Mouse (Mus musculus) hindbrain, embryonic 13.5 days (tissue): ENCODE results near the gene Higd1b. TPM values are rescaled to one million over a fixed set of nuclear protein-coding genes. Genes with fewer than 3 reads are reported as not detected.

Source experiments
- ATAC-seq: fragments of 200-750 bp; cut with Nextera tagmentation; 2 replicates; pipeline ENCODE4 v1.8.0; 2017; ENCODE audit warnings: moderate TSS enrichment; ENCODE audit not compliant: low FRiP score
- H3K27ac ChIP-seq: fragments of 300-500 bp; sonication (generic); 2 replicates; pipeline ENCODE4 v1.5.1; 2015; ENCODE audit warnings: inconsistent platforms, mild to moderate bottlenecking, moderate library complexity
- H3K27me3 ChIP-seq: fragments of 300-500 bp; sonication (generic); 2 replicates; pipeline ENCODE4 v1.6.1; 2015; ENCODE audit warnings: mild to moderate bottlenecking, inconsistent platforms
- H3K36me3 ChIP-seq: fragments of 300-500 bp; sonication (generic); 2 replicates; pipeline ENCODE4 v1.6.1; 2015; ENCODE audit warnings: mild to moderate bottlenecking, inconsistent platforms
- H3K4me1 ChIP-seq: fragments of 300-500 bp; sonication (generic); replicated peaks from 2 replicates; pipeline ENCODE4 v1.6.1; 2015; ENCODE audit warnings: inconsistent platforms
- H3K4me2 ChIP-seq: fragments of 300-500 bp; sonication (generic); 2 replicates; pipeline ENCODE4 v1.6.1; 2015; ENCODE audit warnings: inconsistent platforms, mild to moderate bottlenecking, moderate library complexity
- H3K4me3 ChIP-seq: fragments of 300-500 bp; sonication (generic); 2 replicates; pipeline ENCODE4 v1.5.1; 2015; ENCODE audit warnings: mild to moderate bottlenecking, inconsistent platforms
- H3K9ac ChIP-seq: fragments of 300-500 bp; sonication (generic); 2 replicates; pipeline ENCODE4 v1.6.1; 2015; ENCODE audit warnings: mild to moderate bottlenecking, inconsistent platforms
- H3K9me3 ChIP-seq: fragments of 300-500 bp; sonication (generic); 2 replicates; pipeline ENCODE4 v1.6.1; 2016; ENCODE audit warnings: inconsistent platforms
- WGBS: fragments of 180-500 bp; shearing (Covaris S2); methylation state at CpG from one replicate; pipeline ENCODE4 v1.1.7; 2015; 5-methylcytosine and 5-hydroxymethylcytosine counted together
- polyA plus RNA-seq: library from polyadenylated mRNA; unstranded; fragments of >200 nt; fragmentation: Nextera tagmentation; extraction: Ambion mirVana; gene quantifications from 2 replicates; pipeline ENCODE4 v1.2.1, GENCODE M21; 2015

Higd1b gene
- polyA plus RNA-seq, 1 experiment from 2014 or later = 4.2 TPM

GRCm38 (mm10) chr11:102819783-102820385 lies 15.8 kb upstream of the Higd1b start:
- ATAC-seq = no peak
- Histone ChIP-seq H3K4me3 (peak overlapping the region; percentile 85), H3K27ac (peak overlapping the region; percentile 95; the same call in 1 of the 2 replicates), H3K4me2 (peak overlapping the region; percentile 86), H3K27me3 (peaks cover 16% of the 10 kb centered on the region), H3K9me3 (no peaks in the 10 kb centered on the region), H3K9ac (peak overlapping the region; percentile 90; the same call in 1 of the 2 replicates), H3K36me3 (no peaks in the 10 kb centered on the region), H3K4me1 (peaks cover 30% of the 10 kb centered on the region)
- WGBS = 6% methylated on average over 14 of the region's 14 CpGs

GRCm38 (mm10) chr11:102820432-102820831 lies 15.2 kb upstream of the Higd1b start:
- H3K36me3 ChIP-seq = no peaks in the 10 kb centered on the region

GRCm38 (mm10) chr11:102821231-102821630 lies 14.4 kb upstream of the Higd1b start:
- Histone ChIP-seq H3K9ac (no peak overlapping the region), H3K9me3 (no peaks in the 10 kb centered on the region), H3K4me3 (no peak overlapping the region), H3K27ac (no peak overlapping the region), H3K4me2 (no peak overlapping the region), H3K36me3 (no peaks in the 10 kb centered on the region), H3K27me3 (peaks cover 16% of the 10 kb centered on the region), H3K4me1 (peaks cover 24% of the 10 kb centered on the region)
- WGBS = 54% methylated on average over 6 of the region's 6 CpGs
- no peak for ATAC-seq

More at GRCm38 (mm10) chr11:102820432-102820831, 15.2 kb upstream of the Higd1b start:
- H3K4me3 ChIP-seq = no peak overlapping the region
- 10% methylated on average over 3 of the region's 3 CpGs for WGBS
- H3K4me2 ChIP-seq = no peak overlapping the region
- H3K27ac ChIP-seq = no peak overlapping the region
- peaks cover 16% of the 10 kb centered on the region for H3K27me3 ChIP-seq
- ATAC-seq = no peak
- peaks cover 30% of the 10 kb centered on the region for H3K4me1 ChIP-seq
- H3K9ac ChIP-seq = no peak overlapping the region
- H3K9me3 ChIP-seq = no peaks in the 10 kb centered on the region

GRCm38 (mm10) chr11:102826476-102826875 lies 9.2 kb upstream of the Higd1b start:
- ATAC-seq = no peak
- WGBS = 65% methylated on average over 2 of the region's 2 CpGs
- Histone ChIP-seq H3K27me3 (peaks cover 7% of the 10 kb centered on the region; the same call in 1 of the 2 replicates), H3K36me3 (no peaks in the 10 kb centered on the region), H3K4me2 (no peak overlapping the region), H3K9ac (no peak overlapping the region), H3K27ac (no peak overlapping the region), H3K4me3 (no peak overlapping the region), H3K9me3 (no peaks in the 10 kb centered on the region), H3K4me1 (no peaks in the 10 kb centered on the region)

GRCm38 (mm10) chr11:102827097-102827496 lies 8.6 kb upstream of the Higd1b start:
- H3K4me3 ChIP-seq = no peak overlapping the region
- no peak overlapping the region for H3K4me2 ChIP-seq
- H3K36me3 ChIP-seq = no peaks in the 10 kb centered on the region
- H3K9me3 ChIP-seq = no peaks in the 10 kb centered on the region
- peaks cover 6% of the 10 kb centered on the region; the same call in 1 of the 2 replicates for H3K27me3 ChIP-seq
- H3K9ac ChIP-seq = no peak overlapping the region
- 66% methylated on average over 4 of the region's 4 CpGs for whole genome bisulfite sequencing
- no peak for ATAC-seq
- H3K4me1 ChIP-seq = no peaks in the 10 kb centered on the region
- no peak overlapping the region for H3K27ac ChIP-seq

GRCm38 (mm10) chr11:102830276-102830675 lies 5.4 kb upstream of the Higd1b start:
- H3K27ac ChIP-seq = no peak overlapping the region
- no peaks in the 10 kb centered on the region for H3K9me3 ChIP-seq
- no peaks in the 10 kb centered on the region for H3K27me3 ChIP-seq
- H3K9ac ChIP-seq = no peak overlapping the region
- 80% methylated on average over 4 of the region's 4 CpGs for WGBS
- H3K36me3 ChIP-seq = no peaks in the 10 kb centered on the region
- no peak for ATAC-seq
- H3K4me1 ChIP-seq = 0 out of 2 replicates have a peak, but pooled peaks cover 3% of the 10 kb centered on the region
- no peak overlapping the region for H3K4me2 ChIP-seq
- no peak overlapping the region for H3K4me3 ChIP-seq

GRCm38 (mm10) chr11:102832700-102833297 lies 2.9 kb upstream of the Higd1b start:
- no peak overlapping the region for H3K9ac ChIP-seq
- no peak overlapping the region for H3K27ac ChIP-seq
- H3K27me3 ChIP-seq = no peaks in the 10 kb centered on the region
- H3K4me2 ChIP-seq = no peak overlapping the region
- H3K4me3 ChIP-seq = no peak overlapping the region
- peaks cover 18% of the 10 kb centered on the region for H3K36me3 ChIP-seq
- no peak for ATAC-seq
- H3K9me3 ChIP-seq = no peaks in the 10 kb centered on the region
- H3K4me1 ChIP-seq = 0 out of 2 replicates have a peak, but pooled peaks cover 3% of the 10 kb centered on the region
- WGBS = 73% methylated on average over 18 of the region's 18 CpGs

GRCm38 (mm10) chr11:102834219-102834618 lies 1.4 kb upstream of the Higd1b start:
- Histone ChIP-seq H3K4me1 (0 out of 2 replicates have a peak, but pooled peaks cover 3% of the 10 kb centered on the region), H3K27me3 (no peaks in the 10 kb centered on the region), H3K4me2 (no peak overlapping the region), H3K27ac (no peak overlapping the region), H3K9ac (no peak overlapping the region), H3K4me3 (no peak overlapping the region), H3K36me3 (peaks cover 32% of the 10 kb centered on the region), H3K9me3 (no peaks in the 10 kb centered on the region)
- no peak for ATAC-seq
- 74% methylated on average over 10 of the region's 10 CpGs for WGBS

GRCm38 (mm10) chr11:102836146-102836545 lies 497 bp downstream of the Higd1b start:
- Histone ChIP-seq H3K4me2 (no peak overlapping the region), H3K36me3 (peaks cover 50% of the 10 kb centered on the region), H3K9me3 (no peaks in the 10 kb centered on the region), H3K27ac (no peak overlapping the region), H3K4me1 (0 out of 2 replicates have a peak, but pooled peaks cover 3% of the 10 kb centered on the region), H3K4me3 (no peak overlapping the region), H3K9ac (no peak overlapping the region; the same call in 1 of the 2 replicates), H3K27me3 (no peaks in the 10 kb centered on the region)
- ATAC-seq = no peak
- WGBS = 87% methylated on average over 9 of the region's 9 CpGs

- H3K9me3 ChIP-seq = no peaks in the 10 kb centered on the region
- WGBS = 96% methylated on average over 1 of the region's 1 CpGs
- H3K4me1 ChIP-seq = 0 out of 2 replicates have a peak, but pooled peaks cover 3% of the 10 kb centered on the region
- peak overlapping the region; percentile 18; the same call in 1 of the 2 replicates for H3K27ac ChIP-seq
- no peaks in the 10 kb centered on the region for H3K27me3 ChIP-seq
- H3K4me2 ChIP-seq = no peak overlapping the region
- no peak overlapping the region for H3K4me3 ChIP-seq
- ATAC-seq = no peak
- H3K9ac ChIP-seq = no peak overlapping the region
- peaks cover 62% of the 10 kb centered on the region for H3K36me3 ChIP-seq
Measured at GRCm38 (mm10) chr11:102837385-102837784, 1.7 kb downstream of the Higd1b start.

GRCm38 (mm10) chr11:102838126-102838525 lies 2.5 kb downstream of the Higd1b start:
- Histone ChIP-seq H3K36me3 (peaks cover 69% of the 10 kb centered on the region), H3K9me3 (no peaks in the 10 kb centered on the region), H3K27me3 (no peaks in the 10 kb centered on the region), H3K4me3 (no peak overlapping the region), H3K27ac (no peak overlapping the region), H3K4me1 (0 out of 2 replicates have a peak, but pooled peaks cover 3% of the 10 kb centered on the region), H3K9ac (no peak overlapping the region), H3K4me2 (no peak overlapping the region)
- no peak for ATAC-seq
- 84% methylated on average over 2 of the region's 2 CpGs for WGBS

- 92% methylated on average over 9 of the region's 9 CpGs for WGBS
Measured at GRCm38 (mm10) chr11:102838616-102839150, 3.0 kb downstream of the Higd1b start.

More at GRCm38 (mm10) chr11:102838616-102839150, 3.0 kb downstream of the Higd1b start:
- H3K27me3 ChIP-seq = no peaks in the 10 kb centered on the region
- H3K36me3 ChIP-seq = peaks cover 75% of the 10 kb centered on the region
- H3K4me3 ChIP-seq = no peak overlapping the region
- no peak overlapping the region for H3K4me2 ChIP-seq
- no peak for ATAC-seq
- no peak overlapping the region for H3K9ac ChIP-seq
- H3K9me3 ChIP-seq = no peaks in the 10 kb centered on the region
- 0 out of 2 replicates have a peak, but pooled peaks cover 3% of the 10 kb centered on the region for H3K4me1 ChIP-seq
- 0 out of 2 replicates have a peak overlapping the region, but pooled peaks have one; percentile 19 for H3K27ac ChIP-seq
